Mouse (Mus musculus): ENCODE results near the gene Notum.

The Notum gene

GRCm38 (mm10) chr11:120675875-120676274 lies 14.9 kb upstream of the Notum start:
- DNase-seq (ENCODE audit: low read depth): peak; percentile 57

- DNase-seq (ENCODE audit: low read depth): no peak
Observed at GRCm38 (mm10) chr11:120673594-120674122, 12.7 kb upstream of the Notum start.

- DNase-seq (ENCODE audit: low read depth): peak; percentile 98
Observed at GRCm38 (mm10) chr11:120672687-120673593, 12.0 kb upstream of the Notum start, which contains the start of gene Aspscr1. Gene Aspscr1 (plus strand): TSS chr11:120672973.

- DNase-seq (ENCODE audit: low read depth): no peak
Observed at GRCm38 (mm10) chr11:120666617-120667016, 5.6 kb upstream of the Notum start.

GRCm38 (mm10) chr11:120665406-120665805 lies 4.4 kb upstream of the Notum start:
- no peak for DNase-seq (ENCODE audit: low read depth)

GRCm38 (mm10) chr11:120663714-120664113 lies 2.7 kb upstream of the Notum start:
- no peak for DNase-seq (ENCODE audit: low read depth)

- no peak for DNase-seq (ENCODE audit: low read depth)
Observed at GRCm38 (mm10) chr11:120662759-120663158, 1.8 kb upstream of the Notum start.

- DNase-seq (ENCODE audit: low read depth): peak; percentile 39
Observed at GRCm38 (mm10) chr11:120660301-120661075, 487 bp downstream of the Notum start.

GRCm38 (mm10) chr11:120659509-120660300 lies 1.3 kb downstream of the Notum start:
- DNase-seq (ENCODE audit: low read depth): no peak

- peak; percentile 81 for DNase-seq (ENCODE audit: low read depth)
Observed at GRCm38 (mm10) chr11:120658876-120659410, 2.0 kb downstream of the Notum start.

- no peak for DNase-seq (ENCODE audit: low read depth)
Observed at GRCm38 (mm10) chr11:120657301-120657700, 3.7 kb downstream of the Notum start.

- no peak for DNase-seq (ENCODE audit: low read depth)
Observed at GRCm38 (mm10) chr11:120654741-120655140, 6.2 kb downstream of the Notum start.

GRCm38 (mm10) chr11:120651872-120652271 lies 9.1 kb downstream of the Notum start:
- DNase-seq (ENCODE audit: low read depth): peak; percentile 41

GRCm38 (mm10) chr11:120648001-120648476 lies 12.9 kb downstream of the Notum start, which contains the start of gene Myadml2:
Gene Myadml2 (minus strand): TSS chr11:120648158.
- no peak for DNase-seq (ENCODE audit: low read depth)

GRCm38 (mm10) chr11:120647047-120647830 lies 13.7 kb downstream of the Notum start:
- DNase-seq (ENCODE audit: low read depth): no peak

- peak; percentile 95 for DNase-seq (ENCODE audit: low read depth)
Observed at GRCm38 (mm10) chr11:120643601-120643987, 17.4 kb downstream of the Notum start, which contains the start of gene Pycr1. Gene Pycr1 (minus strand): TSS chr11:120643769.

- DNase-seq (ENCODE audit: low read depth): no peak
Observed at GRCm38 (mm10) chr11:120642939-120643600, 17.9 kb downstream of the Notum start.

GRCm38 (mm10) chr11:120641869-120642268 lies 19.1 kb downstream of the Notum start:
- DNase-seq (ENCODE audit: low read depth): no peak

GRCm38 (mm10) chr11:120641255-120641654 lies 19.7 kb downstream of the Notum start:
- no peak for DNase-seq (ENCODE audit: low read depth)

GRCm38 (mm10) chr11:120634810-120635209 lies 26.2 kb downstream of the Notum start:
- no peak for DNase-seq (ENCODE audit: low read depth)
